Mouse (Mus musculus) kidney, postnatal 0 days (tissue): ENCODE data around the gene Dcdc2a. TPM values are rescaled to one million over a fixed set of nuclear protein-coding genes. Genes with fewer than 3 reads are reported as not detected.

ENCODE experiments used
- ATAC-seq: fragments of 200-750 bp; cut with Nextera tagmentation; replicated peaks from 2 replicates; pipeline ENCODE4 v1.8.0; 2017; ENCODE audit warnings: low read depth, moderate number of reproducible peaks, moderate TSS enrichment, moderate library complexity; ENCODE audit not compliant: low FRiP score
- DNase-seq: peaks from one replicate; pipeline ENCODE4 v3.0.0-alpha.2; 2016; ENCODE audit warnings: low spot score
- H3K27ac ChIP-seq: fragments of 300-500 bp; sonication (generic); 2 replicates; pipeline ENCODE4 v1.5.1; 2014; ENCODE audit warnings: mild to moderate bottlenecking
- H3K27me3 ChIP-seq: fragments of 300-500 bp; sonication (generic); 2 replicates; pipeline ENCODE4 v1.6.1; 2014; ENCODE audit warnings: low read length, mixed read lengths; ENCODE audit not compliant: insufficient read depth
- H3K36me3 ChIP-seq: fragments of 300-500 bp; sonication (generic); 2 replicates; pipeline ENCODE4 v1.6.1; 2014; ENCODE audit warnings: low read length, mixed read lengths; ENCODE audit not compliant: insufficient read depth
- H3K4me1 ChIP-seq: fragments of 300-500 bp; sonication (generic); replicated peaks from 2 replicates; pipeline ENCODE4 v1.6.1; 2014; ENCODE audit warnings: antibody characterized with exemption, low read length, mixed read lengths; ENCODE audit not compliant: insufficient read depth
- H3K4me2 ChIP-seq: fragments of 300-500 bp; sonication (generic); 2 replicates; pipeline ENCODE4 v1.6.1; 2014; ENCODE audit warnings: mild to moderate bottlenecking, low read length, moderate library complexity, mixed read lengths
- H3K4me3 ChIP-seq: fragments of 300-500 bp; sonication (generic); replicated peaks from 2 replicates; pipeline ENCODE4 v1.5.1; 2014; ENCODE audit warnings: low read depth, low read length
- H3K9ac ChIP-seq: fragments of 300-500 bp; sonication (generic); 2 replicates; pipeline ENCODE4 v1.6.1; 2014; ENCODE audit warnings: low read depth, low read length
- H3K9me3 ChIP-seq: fragments of 300-500 bp; sonication (generic); replicated peaks from 2 replicates; pipeline ENCODE4 v1.6.1; 2016; ENCODE audit warnings: low read length, inconsistent platforms, mixed read lengths
- CTCF ChIP-seq: IDR thresholded peaks from 2 replicates; pipeline ENCODE4 v1.5.1; 2016; ENCODE audit warnings: antibody characterized with exemption, low read depth, mild to moderate bottlenecking, moderate library complexity
- WGBS: fragments of 180-500 bp; shearing (Covaris S2); extraction: QIAGEN DNeasy Blood & Tissue Kit; methylation state at CpG from one replicate; pipeline ENCODE4 v1.1.7; 2014; 5-methylcytosine and 5-hydroxymethylcytosine counted together
- polyA plus RNA-seq: library from polyadenylated mRNA; unstranded; fragments of >200 nt; fragmentation: Nextera tagmentation; extraction: Ambion mirVana; gene quantifications from 2 replicates; pipeline ENCODE4 v1.2.1, GENCODE M21; 2015

Gene Dcdc2a
- polyA plus RNA-seq, 1 experiment from 2014 or later, result 73.7 TPM

GRCm38 (mm10) chr13:25144093-25144492, 88.3 kb downstream of the Dcdc2a start:
- 66% methylated on average over 2 of the region's 2 CpGs for WGBS
- Histone ChIP-seq H3K27me3 (no peaks in the 10 kb centered on the region), H3K4me2 (no peak overlapping the region), H3K9me3 (no peaks in the 10 kb centered on the region), H3K4me1 (no peaks in the 10 kb centered on the region), H3K27ac (no peak overlapping the region), H3K36me3 (no peaks in the 10 kb centered on the region), H3K9ac (no peak overlapping the region), H3K4me3 (no peak overlapping the region)
- TF ChIP-seq CTCF, result peak; percentile 28
- DNase-seq (no peak), ATAC-seq (no peak)

GRCm38 (mm10) chr13:25146232-25146631, 90.4 kb downstream of the Dcdc2a start:
- H3K4me1 ChIP-seq, result no peaks in the 10 kb centered on the region
- WGBS, result 77% methylated on average over 2 of the region's 2 CpGs
- H3K27ac ChIP-seq, result no peak overlapping the region
- no peaks in the 10 kb centered on the region for H3K36me3 ChIP-seq
- no peak for ATAC-seq
- DNase-seq, result no peak
- no peak overlapping the region for H3K4me3 ChIP-seq
- no peak for TF ChIP-seq CTCF
- H3K4me2 ChIP-seq, result no peak overlapping the region
- H3K27me3 ChIP-seq, result no peaks in the 10 kb centered on the region
- no peaks in the 10 kb centered on the region for H3K9me3 ChIP-seq
- no peak overlapping the region for H3K9ac ChIP-seq

GRCm38 (mm10) chr13:25150154-25150781, 94.5 kb downstream of the Dcdc2a start:
- 40% methylated on average over 17 of the region's 17 CpGs for WGBS

GRCm38 (mm10) chr13:25150861-25151260, 95.1 kb downstream of the Dcdc2a start:
- Histone ChIP-seq H3K27ac (no peak overlapping the region), H3K36me3 (no peaks in the 10 kb centered on the region), H3K9ac (no peak overlapping the region), H3K4me1 (no peaks in the 10 kb centered on the region), H3K27me3 (no peaks in the 10 kb centered on the region), H3K9me3 (no peaks in the 10 kb centered on the region), H3K4me2 (no peak overlapping the region), H3K4me3 (no peak overlapping the region)
- 56% methylated on average over 4 of the region's 4 CpGs for WGBS
- DNase-seq, result peak; percentile 22
- no peak for TF ChIP-seq CTCF
- no peak for ATAC-seq

More at GRCm38 (mm10) chr13:25150154-25150781, 94.5 kb downstream of the Dcdc2a start:
- Histone ChIP-seq H3K27ac (peak overlapping the region; percentile 44; the same call in 1 of the 2 replicates), H3K36me3 (no peaks in the 10 kb centered on the region), H3K9ac (no peak overlapping the region), H3K4me3 (no peak overlapping the region), H3K27me3 (no peaks in the 10 kb centered on the region), H3K9me3 (no peaks in the 10 kb centered on the region), H3K4me2 (no peak overlapping the region), H3K4me1 (no peaks in the 10 kb centered on the region)
- TF ChIP-seq CTCF, result peak; percentile 41; the same call in 1 of the 2 replicates
- DNase-seq (no peak), ATAC-seq (peak; percentile 57; the same call in 1 of the 2 replicates)

DNA sequence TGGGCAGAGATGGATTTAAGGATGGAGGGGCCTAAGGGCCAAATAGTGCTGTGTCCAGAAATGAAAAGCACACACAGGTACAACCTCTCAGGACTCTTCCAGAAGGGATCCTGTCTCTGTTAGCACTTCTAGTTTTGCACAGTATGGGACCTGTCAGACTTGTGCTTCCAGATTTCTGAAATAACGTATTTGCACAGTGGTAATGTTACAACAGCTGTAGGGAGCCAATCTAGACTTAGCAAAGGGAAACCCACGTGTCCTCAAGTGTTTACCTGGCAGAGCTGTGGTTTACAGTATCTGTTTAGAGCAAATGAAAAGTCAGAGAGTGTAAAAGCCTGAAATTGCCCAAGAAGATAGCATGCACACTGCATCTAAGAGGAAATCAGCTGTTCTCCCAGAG, 104.1 kb downstream of the Dcdc2a start:
- WGBS, result 54% methylated on average over 2 of the region's 2 CpGs
- Histone ChIP-seq H3K27ac (no peak overlapping the region), H3K27me3 (no peaks in the 10 kb centered on the region), H3K9ac (no peak overlapping the region), H3K4me3 (no peak overlapping the region), H3K9me3 (no peaks in the 10 kb centered on the region), H3K4me1 (no peaks in the 10 kb centered on the region), H3K4me2 (no peak overlapping the region), H3K36me3 (no peaks in the 10 kb centered on the region)
- DNase-seq (no peak), ATAC-seq (no peak)
- no peak for TF ChIP-seq CTCF

DNA sequence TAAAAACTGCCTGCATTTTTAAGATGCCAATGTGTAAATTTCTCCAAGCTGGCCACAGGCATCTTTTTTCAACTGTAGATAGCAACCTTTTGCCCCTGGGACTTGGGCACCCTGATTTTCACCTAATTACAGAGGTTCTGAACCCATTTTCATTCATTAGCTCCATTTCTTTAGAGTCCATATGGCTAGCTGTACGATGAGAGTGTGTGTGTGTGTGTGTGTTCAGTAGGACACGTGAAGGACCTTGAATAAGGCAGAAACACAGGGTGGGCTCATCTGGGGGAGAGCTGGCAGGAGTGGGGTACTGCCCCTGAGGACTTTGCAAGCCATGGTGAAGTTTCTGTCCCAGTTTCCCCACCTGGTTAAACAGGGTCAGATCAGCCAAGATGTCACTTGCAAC, 105.0 kb downstream of the Dcdc2a start:
- no peak for ATAC-seq
- WGBS, result 82% methylated on average over 2 of the region's 2 CpGs
- H3K27me3 ChIP-seq, result no peaks in the 10 kb centered on the region
- no peaks in the 10 kb centered on the region for H3K9me3 ChIP-seq
- no peaks in the 10 kb centered on the region for H3K4me1 ChIP-seq
- no peak for TF ChIP-seq CTCF
- no peak overlapping the region for H3K4me3 ChIP-seq
- DNase-seq, result no peak
- no peaks in the 10 kb centered on the region for H3K36me3 ChIP-seq
- H3K9ac ChIP-seq, result no peak overlapping the region
- H3K27ac ChIP-seq, result no peak overlapping the region
- H3K4me2 ChIP-seq, result no peak overlapping the region

GRCm38 (mm10) chr13:25162594-25162993, 106.8 kb downstream of the Dcdc2a start:
- H3K4me2 ChIP-seq, result no peak overlapping the region
- no peak for ATAC-seq
- 84% methylated on average over 3 of the region's 3 CpGs for WGBS

More at GRCm38 (mm10) chr13:25162594-25162993, 106.8 kb downstream of the Dcdc2a start:
- H3K27me3 ChIP-seq, result no peaks in the 10 kb centered on the region
- H3K36me3 ChIP-seq, result no peaks in the 10 kb centered on the region
- no peak overlapping the region for H3K27ac ChIP-seq
- H3K4me3 ChIP-seq, result no peak overlapping the region
- no peak for TF ChIP-seq CTCF
- H3K4me1 ChIP-seq, result no peaks in the 10 kb centered on the region
- no peaks in the 10 kb centered on the region for H3K9me3 ChIP-seq
- H3K9ac ChIP-seq, result no peak overlapping the region
- no peak for DNase-seq
